Mouse (Mus musculus): Measurements from ENCODE around the gene Fbxo31. TPM values are rescaled to one million over a fixed set of nuclear protein-coding genes. Genes with fewer than 3 reads are reported as not detected.

Fbxo31 gene
- total RNA-seq, 2 experiments from 2014 or later, result 5.3 to 10.8 TPM

- peak; percentile 77 for ATAC-seq (ENCODE audit: poor library complexity, severe bottlenecking)
These were observed 11.9 kb upstream of the Fbxo31 start, which contains the start of gene Map1lc3b for GRCm38 (mm10) chr8:121590203-121591177. TSS of gene Map1lc3b (plus strand) at chr8:121590361.

GRCm38 (mm10) chr8:121589205-121589726 lies 10.7 kb upstream of the Fbxo31 start:
- no peak for ATAC-seq (ENCODE audit: poor library complexity, severe bottlenecking)

GRCm38 (mm10) chr8:121588750-121589149 lies 10.1 kb upstream of the Fbxo31 start:
- ATAC-seq (ENCODE audit: poor library complexity, severe bottlenecking), result no peak

- ATAC-seq (ENCODE audit: poor library complexity, severe bottlenecking), result peak; percentile 83
These were observed 6.7 kb upstream of the Fbxo31 start for GRCm38 (mm10) chr8:121585159-121585825.

- ATAC-seq (ENCODE audit: poor library complexity, severe bottlenecking), result no peak
These were observed 6.1 kb upstream of the Fbxo31 start for GRCm38 (mm10) chr8:121584730-121585129.

GRCm38 (mm10) chr8:121583653-121584052 lies 5.0 kb upstream of the Fbxo31 start:
- ATAC-seq (ENCODE audit: poor library complexity, severe bottlenecking), result no peak

- ATAC-seq (ENCODE audit: poor library complexity, severe bottlenecking), result peak; percentile 55
These were observed 1.9 kb upstream of the Fbxo31 start for GRCm38 (mm10) chr8:121580465-121580864.

- no peak for ATAC-seq (ENCODE audit: poor library complexity, severe bottlenecking)
These were observed 593 bp downstream of the Fbxo31 start for GRCm38 (mm10) chr8:121577751-121578675.

- ATAC-seq (ENCODE audit: poor library complexity, severe bottlenecking), result no peak
These were observed 2.9 kb downstream of the Fbxo31 start for GRCm38 (mm10) chr8:121575661-121576060.

GRCm38 (mm10) chr8:121573275-121573674 lies 5.3 kb downstream of the Fbxo31 start:
- peak; percentile 57 for ATAC-seq (ENCODE audit: poor library complexity, severe bottlenecking)

GRCm38 (mm10) chr8:121572121-121572520 lies 6.5 kb downstream of the Fbxo31 start:
- ATAC-seq (ENCODE audit: poor library complexity, severe bottlenecking), result no peak

- peak; percentile 14 for ATAC-seq (ENCODE audit: poor library complexity, severe bottlenecking)
These were observed 7.8 kb downstream of the Fbxo31 start for GRCm38 (mm10) chr8:121570801-121571200.

GRCm38 (mm10) chr8:121570335-121570734 lies 8.3 kb downstream of the Fbxo31 start:
- peak; percentile 84 for ATAC-seq (ENCODE audit: poor library complexity, severe bottlenecking)

- ATAC-seq (ENCODE audit: poor library complexity, severe bottlenecking), result no peak
These were observed 10.3 kb downstream of the Fbxo31 start for GRCm38 (mm10) chr8:121568321-121568720.

- no peak for ATAC-seq (ENCODE audit: poor library complexity, severe bottlenecking)
These were observed 14.9 kb downstream of the Fbxo31 start for GRCm38 (mm10) chr8:121563701-121564100.

- no peak for ATAC-seq (ENCODE audit: poor library complexity, severe bottlenecking)
These were observed 15.7 kb downstream of the Fbxo31 start for GRCm38 (mm10) chr8:121562941-121563351.

GRCm38 (mm10) chr8:121561636-121562345 lies 16.8 kb downstream of the Fbxo31 start:
- no peak for ATAC-seq (ENCODE audit: poor library complexity, severe bottlenecking)

GRCm38 (mm10) chr8:121560432-121561100 lies 18.0 kb downstream of the Fbxo31 start:
- no peak for ATAC-seq (ENCODE audit: poor library complexity, severe bottlenecking)

- no peak for ATAC-seq (ENCODE audit: poor library complexity, severe bottlenecking)
These were observed 18.8 kb downstream of the Fbxo31 start for GRCm38 (mm10) chr8:121559801-121560200.
